Mouse (Mus musculus) brain, embryonic 14.5 days (tissue): ENCODE measurements around the gene Slc35f4. TPM values are rescaled to one million over a fixed set of nuclear protein-coding genes. Genes with fewer than 3 reads are reported as not detected.

Experiments used
- DNase-seq: peaks from one replicate; pipeline ENCODE4 v3.0.0-alpha.2; 2011; ENCODE audit warnings: low read depth
- CTCF ChIP-seq: fragments of 200-500 bp; IDR thresholded peaks from 2 replicates; pipeline ENCODE4 v1.5.1; 2012; ENCODE audit warnings: inconsistent platforms, mild to moderate bottlenecking, moderate library complexity, borderline replicate concordance; ENCODE audit not compliant: insufficient read depth, insufficient read length; ENCODE audit errors: extremely low read depth
- POLR2A ChIP-seq: fragments of 200-500 bp; IDR thresholded peaks from 2 replicates; pipeline ENCODE4 v1.6.1; 2012; ENCODE audit warnings: mild to moderate bottlenecking, inconsistent platforms, borderline replicate concordance; ENCODE audit not compliant: poor library complexity, insufficient read depth, insufficient read length, severe bottlenecking; ENCODE audit errors: extremely low read depth
- polyA plus RNA-seq: library from polyadenylated mRNA; depleted of rRNA; stranded (reverse); fragments of >200 nt; gene quantifications from 2 replicates; pipeline ENCODE4 v1.2.3, GENCODE M21; 2012

Gene Slc35f4
- polyA plus RNA-seq, 1 experiment, result 5.9 TPM

- no peak for DNase-seq
- TF ChIP-seq CTCF (no peak), POLR2A (no peak)
Observed at GRCm38 (mm10) chr14:49277642-49278041, 248.2 kb downstream of the Slc35f4 start.

- DNase-seq, result no peak
- no peak for TF ChIP-seq POLR2A
- TF ChIP-seq CTCF, result no peak
Observed at GRCm38 (mm10) chr14:49275376-49275775, 250.5 kb downstream of the Slc35f4 start.

GRCm38 (mm10) chr14:49265286-49266002, 260.4 kb downstream of the Slc35f4 start:
- DNase-seq, result no peak
- no peak for TF ChIP-seq CTCF
- TF ChIP-seq POLR2A, result no peak
